Mouse (Mus musculus): ENCODE measurements around the gene Cd55.

DNA sequence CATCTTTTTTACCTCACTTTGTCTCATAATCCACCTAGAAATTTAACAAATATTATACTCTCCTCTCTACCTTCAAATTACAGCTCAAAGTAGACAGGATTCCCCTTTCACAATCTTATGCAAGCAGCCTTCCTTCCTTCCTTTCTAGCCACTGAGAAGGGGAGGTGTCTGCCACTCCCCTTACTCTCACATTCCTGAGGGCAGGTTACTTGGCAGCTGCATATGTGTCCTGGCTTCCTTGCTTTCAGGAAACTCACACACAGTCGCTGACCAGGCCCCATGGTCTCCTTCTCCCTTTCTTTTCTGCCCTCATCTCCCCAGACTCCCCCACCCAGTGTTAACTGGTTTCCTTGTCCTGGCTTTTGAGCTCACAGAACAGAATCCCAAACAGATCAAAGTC is 11.7 kb upstream of the Cd55 start:
- TF ChIP-seq CTCF (IDR thresholded peaks at IDR 0.05; ENCODE audit: control insufficient read depth, insufficient read depth, low read length) (no peak), POLR2A (IDR thresholded peaks at IDR 0.05; ENCODE audit: borderline replicate concordance, control insufficient read depth, low read depth, low read length) (no peak)

Measured in bone marrow, adult 2 months (tissue).